Mouse (Mus musculus) cortical plate, adult 2 months (tissue): Measurements from ENCODE around the gene Pip4k2b. TPM values are rescaled to one million over a fixed set of nuclear protein-coding genes. Genes with fewer than 3 reads are reported as not detected.

Source experiments
- H3K27ac ChIP-seq: fragments of 200-500 bp; 2 replicates; pipeline ENCODE4 v1.5.1; 2012; ENCODE audit warnings: low read length, control low read depth, inconsistent platforms; ENCODE audit not compliant: insufficient read depth
- H3K4me1 ChIP-seq: fragments of 200-500 bp; 2 replicates; pipeline ENCODE4 v1.6.1; 2011; ENCODE audit warnings: low read length; ENCODE audit not compliant: control insufficient read depth, insufficient read depth
- H3K4me3 ChIP-seq: fragments of 200-500 bp; 2 replicates; pipeline ENCODE4 v1.5.1; 2011; ENCODE audit warnings: mild to moderate bottlenecking, low read length, control low read depth; ENCODE audit not compliant: insufficient read depth
- CTCF ChIP-seq: fragments of 200-500 bp; IDR thresholded peaks from 2 replicates; pipeline ENCODE4 v1.5.1; 2011; ENCODE audit warnings: mild to moderate bottlenecking, control low read depth, low read length; ENCODE audit not compliant: insufficient read depth; ENCODE audit errors: extremely low read depth
- POLR2A ChIP-seq: fragments of 200-500 bp; IDR thresholded peaks from 2 replicates; pipeline ENCODE4 v1.6.1; 2011; ENCODE audit warnings: mild to moderate bottlenecking, low read length, control low read depth; ENCODE audit not compliant: insufficient read depth; ENCODE audit errors: extremely low read depth
- polyA plus RNA-seq: library from polyadenylated mRNA; depleted of rRNA; stranded (reverse); fragments of >200 nt; gene quantifications from 2 replicates; pipeline ENCODE4 v1.2.3, GENCODE M21; 2012

Pip4k2b gene
- polyA plus RNA-seq, 1 experiment = 64.7 TPM

- TF ChIP-seq CTCF = no peak
- TF ChIP-seq POLR2A = peak; percentile 46; the same call in 1 of the 2 replicates
- Histone ChIP-seq H3K27ac (peak within 1 kb of the TSS; percentile 15; the same call in 1 of the 2 replicates), H3K4me1 (peaks cover 4% of the 10 kb centered on the region)
These were observed 58.7 kb downstream of the Pip4k2b start, which contains the start of gene Cisd3 for GRCm38 (mm10) chr11:97685613-97686321. TSS of gene Cisd3 (plus strand) at chr11:97685826.

GRCm38 (mm10) chr11:97684766-97685165, 59.7 kb downstream of the Pip4k2b start:
- no peak overlapping the region for H3K4me3 ChIP-seq
- H3K4me1 ChIP-seq = peaks cover 4% of the 10 kb centered on the region
- 0 out of 2 replicates have a peak, but pooled peaks have one; percentile 7 for TF ChIP-seq POLR2A
- TF ChIP-seq CTCF = no peak
- no peak overlapping the region for H3K27ac ChIP-seq

More at GRCm38 (mm10) chr11:97685613-97686321, 58.7 kb downstream of the Pip4k2b start, which contains the start of gene Cisd3:
- peak within 1 kb of the TSS; percentile 41 for H3K4me3 ChIP-seq

GRCm38 (mm10) chr11:97684063-97684680, 60.3 kb downstream of the Pip4k2b start:
- TF ChIP-seq CTCF (no peak), POLR2A (no peak)
- no peak overlapping the region for H3K4me3 ChIP-seq
- no peak overlapping the region for H3K27ac ChIP-seq
- peaks cover 4% of the 10 kb centered on the region for H3K4me1 ChIP-seq

- Histone ChIP-seq H3K27ac (no peak overlapping the region), H3K4me3 (no peak overlapping the region), H3K4me1 (peaks cover 4% of the 10 kb centered on the region)
- TF ChIP-seq CTCF = no peak
These were observed 61.9 kb downstream of the Pip4k2b start for GRCm38 (mm10) chr11:97682504-97683055.

GRCm38 (mm10) chr11:97680430-97680829, 64.1 kb downstream of the Pip4k2b start:
- Histone ChIP-seq H3K4me3 (no peak overlapping the region), H3K27ac (no peak overlapping the region), H3K4me1 (no peaks in the 10 kb centered on the region)
- TF ChIP-seq POLR2A = no peak
- no peak for TF ChIP-seq CTCF

- H3K4me1 ChIP-seq = no peaks in the 10 kb centered on the region
These were observed 66.2 kb downstream of the Pip4k2b start for GRCm38 (mm10) chr11:97678301-97678700.

GRCm38 (mm10) chr11:97677842-97678241, 66.7 kb downstream of the Pip4k2b start:
- no peak for TF ChIP-seq POLR2A
- H3K4me3 ChIP-seq = no peak overlapping the region
- no peaks in the 10 kb centered on the region for H3K4me1 ChIP-seq
- H3K27ac ChIP-seq = no peak overlapping the region

More at GRCm38 (mm10) chr11:97678301-97678700, 66.2 kb downstream of the Pip4k2b start:
- no peak overlapping the region for H3K27ac ChIP-seq
- no peak overlapping the region for H3K4me3 ChIP-seq
- no peak for TF ChIP-seq POLR2A
- TF ChIP-seq CTCF = no peak

- no peak overlapping the region for H3K4me3 ChIP-seq
- H3K4me1 ChIP-seq = no peaks in the 10 kb centered on the region
- TF ChIP-seq POLR2A (no peak), CTCF (no peak)
- no peak overlapping the region for H3K27ac ChIP-seq
These were observed 67.1 kb downstream of the Pip4k2b start for GRCm38 (mm10) chr11:97677381-97677780.

- TF ChIP-seq CTCF = no peak
- TF ChIP-seq POLR2A = no peak
- H3K4me3 ChIP-seq = no peak overlapping the region
These were observed 68.3 kb downstream of the Pip4k2b start for GRCm38 (mm10) chr11:97676050-97676754.

More at GRCm38 (mm10) chr11:97676050-97676754, 68.3 kb downstream of the Pip4k2b start:
- no peaks in the 10 kb centered on the region for H3K4me1 ChIP-seq
- no peak overlapping the region for H3K27ac ChIP-seq
